Mouse (Mus musculus): Measurements from ENCODE around the gene Nav2. TPM values are rescaled to one million over a fixed set of nuclear protein-coding genes. Genes with fewer than 3 reads are reported as not detected.
A peak's percentile ranks its signal among the peaks of the same experiment; 100 is the strongest.

Nav2 gene
- polyA plus RNA-seq, 1 experiment from 2014 or later, result 4.1 TPM

GRCm38 (mm10) chr7:49478886-49479285 is 570.4 kb downstream of the Nav2 start:
- no peak overlapping the region for H3K9ac ChIP-seq (ENCODE audit: low read depth, low read length)

GRCm38 (mm10) chr7:49480962-49481361 is 572.4 kb downstream of the Nav2 start:
- no peak for ATAC-seq (ENCODE audit: low read depth)
- WGBS (ENCODE audit: insufficient replicate concordance), result 68% methylated on average over 8 of the region's 8 CpGs
- H3K27ac ChIP-seq (ENCODE audit: low read length), result no peak overlapping the region
- H3K27me3 ChIP-seq (ENCODE audit: control insufficient read depth, insufficient read depth, low read depth, low read length), result no peaks in the 10 kb centered on the region
- peaks cover 7% of the 10 kb centered on the region for H3K4me1 ChIP-seq (ENCODE audit: control insufficient read depth, low read depth, low read length)
- H3K9ac ChIP-seq (ENCODE audit: low read depth, low read length), result no peak overlapping the region
- H3K4me2 ChIP-seq (ENCODE audit: low read depth, low read length), result no peak overlapping the region
- no peak overlapping the region for H3K4me3 ChIP-seq (ENCODE audit: low read depth, low read length)
- no peaks in the 10 kb centered on the region for H3K9me3 ChIP-seq (replicated peaks; ENCODE audit: control insufficient read depth, low read length)
- H3K36me3 ChIP-seq (ENCODE audit: control insufficient read depth, insufficient read depth), result no peaks in the 10 kb centered on the region

More at GRCm38 (mm10) chr7:49478886-49479285, 570.4 kb downstream of the Nav2 start:
- Histone ChIP-seq H3K36me3 (ENCODE audit: control insufficient read depth, insufficient read depth) (no peaks in the 10 kb centered on the region), H3K27me3 (ENCODE audit: control insufficient read depth, insufficient read depth, low read depth, low read length) (no peaks in the 10 kb centered on the region), H3K4me3 (ENCODE audit: low read depth, low read length) (no peak overlapping the region), H3K4me2 (ENCODE audit: low read depth, low read length) (no peak overlapping the region), H3K4me1 (ENCODE audit: control insufficient read depth, low read depth, low read length) (peaks cover 4% of the 10 kb centered on the region), H3K27ac (ENCODE audit: low read length) (peak overlapping the region; percentile 78; the same call in 1 of the 2 replicates), H3K9me3 (replicated peaks; ENCODE audit: control insufficient read depth, low read length) (no peaks in the 10 kb centered on the region)
- ATAC-seq (ENCODE audit: low read depth), result no peak
- 65% methylated on average over 4 of the region's 4 CpGs for WGBS (ENCODE audit: insufficient replicate concordance)

GRCm38 (mm10) chr7:49484036-49484744 is 575.7 kb downstream of the Nav2 start:
- 37% methylated on average over 11 of the region's 11 CpGs for WGBS (ENCODE audit: insufficient replicate concordance)
- peaks cover 3% of the 10 kb centered on the region for H3K4me1 ChIP-seq (ENCODE audit: control insufficient read depth, low read depth, low read length)

GRCm38 (mm10) chr7:49485292-49485847 is 576.9 kb downstream of the Nav2 start:
- H3K4me3 ChIP-seq (ENCODE audit: low read depth, low read length), result no peak overlapping the region
- no peak overlapping the region for H3K27ac ChIP-seq (ENCODE audit: low read length)
- no peaks in the 10 kb centered on the region for H3K27me3 ChIP-seq (ENCODE audit: control insufficient read depth, insufficient read depth, low read depth, low read length)
- no peak for ATAC-seq (ENCODE audit: low read depth)
- H3K9ac ChIP-seq (ENCODE audit: low read depth, low read length), result no peak overlapping the region
- peaks cover 3% of the 10 kb centered on the region for H3K4me1 ChIP-seq (ENCODE audit: control insufficient read depth, low read depth, low read length)
- 53% methylated on average over 9 of the region's 9 CpGs for whole genome bisulfite sequencing (ENCODE audit: insufficient replicate concordance)
- H3K9me3 ChIP-seq (replicated peaks; ENCODE audit: control insufficient read depth, low read length), result no peaks in the 10 kb centered on the region
- H3K36me3 ChIP-seq (ENCODE audit: control insufficient read depth, insufficient read depth), result no peaks in the 10 kb centered on the region
- H3K4me2 ChIP-seq (ENCODE audit: low read depth, low read length), result no peak overlapping the region

More at GRCm38 (mm10) chr7:49484036-49484744, 575.7 kb downstream of the Nav2 start:
- no peaks in the 10 kb centered on the region for H3K9me3 ChIP-seq (replicated peaks; ENCODE audit: control insufficient read depth, low read length)
- no peak for ATAC-seq (ENCODE audit: low read depth)
- H3K27ac ChIP-seq (ENCODE audit: low read length), result no peak overlapping the region
- no peaks in the 10 kb centered on the region for H3K27me3 ChIP-seq (ENCODE audit: control insufficient read depth, insufficient read depth, low read depth, low read length)
- H3K4me3 ChIP-seq (ENCODE audit: low read depth, low read length), result no peak overlapping the region
- H3K9ac ChIP-seq (ENCODE audit: low read depth, low read length), result no peak overlapping the region
- no peak overlapping the region for H3K4me2 ChIP-seq (ENCODE audit: low read depth, low read length)
- no peaks in the 10 kb centered on the region for H3K36me3 ChIP-seq (ENCODE audit: control insufficient read depth, insufficient read depth)

- peaks cover 3% of the 10 kb centered on the region for H3K4me1 ChIP-seq (ENCODE audit: control insufficient read depth, low read depth, low read length)
- no peaks in the 10 kb centered on the region for H3K36me3 ChIP-seq (ENCODE audit: control insufficient read depth, insufficient read depth)
- 38% methylated on average over 2 of the region's 2 CpGs for WGBS (ENCODE audit: insufficient replicate concordance)
- H3K9me3 ChIP-seq (replicated peaks; ENCODE audit: control insufficient read depth, low read length), result no peaks in the 10 kb centered on the region
- H3K4me2 ChIP-seq (ENCODE audit: low read depth, low read length), result no peak overlapping the region
- H3K9ac ChIP-seq (ENCODE audit: low read depth, low read length), result no peak overlapping the region
- H3K27me3 ChIP-seq (ENCODE audit: control insufficient read depth, insufficient read depth, low read depth, low read length), result no peaks in the 10 kb centered on the region
- no peak for ATAC-seq (ENCODE audit: low read depth)
- H3K4me3 ChIP-seq (ENCODE audit: low read depth, low read length), result no peak overlapping the region
- no peak overlapping the region for H3K27ac ChIP-seq (ENCODE audit: low read length)
These were observed 578.8 kb downstream of the Nav2 start for GRCm38 (mm10) chr7:49487347-49487746.

GRCm38 (mm10) chr7:49488493-49489087 is 580.1 kb downstream of the Nav2 start:
- H3K4me1 ChIP-seq (ENCODE audit: control insufficient read depth, low read depth, low read length), result peaks cover 3% of the 10 kb centered on the region
- H3K4me2 ChIP-seq (ENCODE audit: low read depth, low read length), result no peak overlapping the region
- peak overlapping the region; percentile 56 for H3K27ac ChIP-seq (ENCODE audit: low read length)
- H3K9me3 ChIP-seq (replicated peaks; ENCODE audit: control insufficient read depth, low read length), result no peaks in the 10 kb centered on the region
- H3K4me3 ChIP-seq (ENCODE audit: low read depth, low read length), result no peak overlapping the region
- H3K9ac ChIP-seq (ENCODE audit: low read depth, low read length), result no peak overlapping the region
- no peaks in the 10 kb centered on the region for H3K27me3 ChIP-seq (ENCODE audit: control insufficient read depth, insufficient read depth, low read depth, low read length)
- no peaks in the 10 kb centered on the region for H3K36me3 ChIP-seq (ENCODE audit: control insufficient read depth, insufficient read depth)
- WGBS (ENCODE audit: insufficient replicate concordance), result 42% methylated on average over 4 of the region's 4 CpGs
- ATAC-seq (ENCODE audit: low read depth), result peak; percentile 33; the same call in 1 of the 2 replicates

GRCm38 (mm10) chr7:49490814-49491213 is 582.3 kb downstream of the Nav2 start:
- no peak for ATAC-seq (ENCODE audit: low read depth)
- Histone ChIP-seq H3K27ac (ENCODE audit: low read length) (no peak overlapping the region), H3K9me3 (replicated peaks; ENCODE audit: control insufficient read depth, low read length) (no peaks in the 10 kb centered on the region), H3K27me3 (ENCODE audit: control insufficient read depth, insufficient read depth, low read depth, low read length) (no peaks in the 10 kb centered on the region), H3K4me2 (ENCODE audit: low read depth, low read length) (no peak overlapping the region), H3K4me3 (ENCODE audit: low read depth, low read length) (no peak overlapping the region), H3K36me3 (ENCODE audit: control insufficient read depth, insufficient read depth) (no peaks in the 10 kb centered on the region), H3K4me1 (ENCODE audit: control insufficient read depth, low read depth, low read length) (no peaks in the 10 kb centered on the region; the same call in 1 of the 2 replicates), H3K9ac (ENCODE audit: low read depth, low read length) (no peak overlapping the region)
- 68% methylated on average over 10 of the region's 10 CpGs for WGBS (ENCODE audit: insufficient replicate concordance)

GRCm38 (mm10) chr7:49492622-49493021 is 584.1 kb downstream of the Nav2 start:
- Histone ChIP-seq H3K9me3 (replicated peaks; ENCODE audit: control insufficient read depth, low read length) (no peaks in the 10 kb centered on the region), H3K27me3 (ENCODE audit: control insufficient read depth, insufficient read depth, low read depth, low read length) (no peaks in the 10 kb centered on the region), H3K4me1 (ENCODE audit: control insufficient read depth, low read depth, low read length) (no peaks in the 10 kb centered on the region; the same call in 1 of the 2 replicates), H3K4me2 (ENCODE audit: low read depth, low read length) (no peak overlapping the region), H3K9ac (ENCODE audit: low read depth, low read length) (no peak overlapping the region), H3K27ac (ENCODE audit: low read length) (no peak overlapping the region), H3K4me3 (ENCODE audit: low read depth, low read length) (no peak overlapping the region), H3K36me3 (ENCODE audit: control insufficient read depth, insufficient read depth) (no peaks in the 10 kb centered on the region)
- ATAC-seq (ENCODE audit: low read depth), result peak; percentile 73

- no peak overlapping the region for H3K4me3 ChIP-seq (ENCODE audit: low read depth, low read length)
- no peak overlapping the region for H3K4me2 ChIP-seq (ENCODE audit: low read depth, low read length)
- H3K27me3 ChIP-seq (ENCODE audit: control insufficient read depth, insufficient read depth, low read depth, low read length), result no peaks in the 10 kb centered on the region
- WGBS (ENCODE audit: insufficient replicate concordance), result 68% methylated on average over 4 of the region's 4 CpGs
- peak overlapping the region; percentile 8; the same call in 1 of the 2 replicates for H3K27ac ChIP-seq (ENCODE audit: low read length)
- no peak for ATAC-seq (ENCODE audit: low read depth)
- no peak overlapping the region for H3K9ac ChIP-seq (ENCODE audit: low read depth, low read length)
- no peaks in the 10 kb centered on the region for H3K36me3 ChIP-seq (ENCODE audit: control insufficient read depth, insufficient read depth)
- H3K4me1 ChIP-seq (ENCODE audit: control insufficient read depth, low read depth, low read length), result no peaks in the 10 kb centered on the region; the same call in 1 of the 2 replicates
- no peaks in the 10 kb centered on the region for H3K9me3 ChIP-seq (replicated peaks; ENCODE audit: control insufficient read depth, low read length)
These were observed 584.7 kb downstream of the Nav2 start for GRCm38 (mm10) chr7:49493210-49493609.

Measured in liver, embryonic 16.5 days (tissue).